Comparison of ENCODE assay signal across 8 mouse cellular contexts in genomic region chr19:57724920-57725319, GRCm38 (mm10).
DNase-seq lines count a peak whose midpoint lies in the region; ATAC-seq and TF ChIP-seq lines count a peak whose summit lies in the region.

No protein-coding gene starts in this region.

- no peaks in the 10 kb centered on the region for H3K4me1 ChIP-seq in lung, embryonic 14.5 days (ENCODE audit: insufficient read depth)

- TF ChIP-seq CTCF in lung, embryonic 14.5 days (IDR thresholded peaks at IDR 0.05; ENCODE audit: low read depth), result peak; percentile 62

- 0 out of 2 replicates have a peak, but pooled peaks cover 5% of the 10 kb centered on the region for H3K36me3 ChIP-seq in lung, embryonic 14.5 days (ENCODE audit: insufficient read depth)
- H3K36me3 ChIP-seq in splenic B cell, adult 2 months (ENCODE audit: control insufficient read depth, insufficient read depth, low read length, poor library complexity, severe bottlenecking), result no peaks in the 10 kb centered on the region

- ATAC-seq in lung, embryonic 14.5 days (ENCODE audit: insufficient read depth), result no peak

- DNase-seq in embryo, embryonic 10.5 days (ENCODE audit: low spot score), result peak; percentile 11
- no peak for DNase-seq in embryo, embryonic 10 days (ENCODE audit: low spot score)
- peak; percentile 57 for DNase-seq in 416B (ENCODE audit: low read depth)
- DNase-seq in adrenal gland, adult 2 months, result peak; percentile 78
- DNase-seq in heart, adult 9 months (ENCODE audit: low spot score in 2 of 2), result peak; percentile 5 to 17
- DNase-seq in lung, embryonic 14.5 days, result peak; percentile 32
- DNase-seq in splenic B cell, adult 2 months (ENCODE audit: low read depth, low spot score), result peak; percentile 71
- DNase-seq in layer of hippocampus, adult 9-10 months (ENCODE audit: low spot score), result no peak

- no peaks in the 10 kb centered on the region for H3K9me3 ChIP-seq in lung, embryonic 14.5 days (ENCODE audit: low read depth, low read length)

- H3K27ac ChIP-seq in lung, embryonic 14.5 days (ENCODE audit: low read depth), result no peak overlapping the region

- H3K9ac ChIP-seq in lung, embryonic 14.5 days, result no peak overlapping the region

- no peak overlapping the region for H3K4me2 ChIP-seq in lung, embryonic 14.5 days

- no peak overlapping the region for H3K4me3 ChIP-seq in lung, embryonic 14.5 days (ENCODE audit: low read depth, low read length)

- H3K27me3 ChIP-seq in lung, embryonic 14.5 days (ENCODE audit: insufficient read depth, low read length), result no peaks in the 10 kb centered on the region
- H3K27me3 ChIP-seq in splenic B cell, adult 2 months (ENCODE audit: control insufficient read depth, insufficient read depth, low read length, poor library complexity, severe bottlenecking), result no peaks in the 10 kb centered on the region

- 85% methylated on average over 6 of the region's 6 CpGs for WGBS in lung, embryonic 14.5 days

Comparison
In these comparisons a context has a peak if more than half of its experiments do, and no peak if none do; other contexts are left out.
1. DNase-seq: peak in embryo, embryonic 10.5 days (single experiment), 416B (single experiment), adrenal gland, adult 2 months (single experiment), heart, adult 9 months (2 of 2), lung, embryonic 14.5 days (single experiment) and splenic B cell, adult 2 months (single experiment); none in embryo, embryonic 10 days (single experiment) and layer of hippocampus, adult 9-10 months (single experiment).